Mouse (Mus musculus): ENCODE data around the gene Praf2. TPM values are rescaled to one million over a fixed set of nuclear protein-coding genes. Genes with fewer than 3 reads are reported as not detected.
"Not testable (repeated sequence)": the region's sequence is repeated elsewhere in the genome, so short reads cannot be mapped to it uniquely, and the experiment has no call there.

Gene Praf2
- 1 to 10 TPM; 6.5 to 6.9 TPM for total RNA-seq (2021)

DNA sequence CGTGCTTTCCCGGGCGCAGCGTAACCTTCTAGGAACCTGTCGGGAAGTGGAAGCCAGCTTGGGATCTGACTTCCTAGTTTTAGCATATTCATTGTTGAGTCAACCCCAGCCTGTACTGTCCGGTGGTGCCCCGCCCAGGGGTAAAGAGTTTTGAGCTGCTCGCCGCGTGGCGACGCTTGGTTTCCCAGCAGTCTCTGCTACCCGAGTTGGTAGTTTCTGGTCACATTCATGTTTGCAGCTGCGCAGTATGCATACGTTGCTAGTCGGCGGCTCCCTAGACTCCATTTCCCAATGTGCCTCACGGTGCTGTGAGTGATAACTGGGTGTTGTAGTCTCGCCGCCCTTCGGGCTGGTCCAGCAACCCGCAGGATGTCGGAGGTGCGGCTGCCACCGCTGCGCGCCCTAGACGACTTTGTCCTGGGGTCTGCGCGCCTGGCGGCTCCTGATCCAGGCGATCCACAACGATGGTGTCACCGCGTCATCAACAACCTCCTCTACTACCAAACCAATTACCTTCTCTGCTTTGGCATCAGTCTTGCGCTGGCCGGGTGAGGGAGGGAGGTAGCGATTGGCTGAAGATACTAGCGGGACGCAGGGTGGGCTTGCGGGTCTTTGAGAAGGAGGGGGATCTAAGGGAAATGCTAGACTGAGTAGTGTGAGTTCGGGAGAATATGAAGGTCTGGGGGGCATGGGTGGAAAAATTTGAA lies at the start of gene Praf2:
Praf2 (plus strand) TSS at position 225 of the 707 bp plus-strand sequence.
- DNase-seq (ENCODE audit: low spot score) = peak; percentile 62
- intact Hi-C loops (cut with DNase I) = no loop called here

- intact Hi-C loops (cut with DNase I) = no loop called here
- DNase-seq (ENCODE audit: low spot score) = no peak
Observed at GRCm38 (mm10) chrX:7678986-7679385, 49.3 kb upstream of the Praf2 start.

- intact Hi-C loops (cut with DNase I) = loop anchor here (5.0 kb wide), 1 partner anchor 32 kb away; no protein-coding TSS in a partner anchor
- peak; percentile 83 for DNase-seq (ENCODE audit: low spot score)
Observed at GRCm38 (mm10) chrX:7679405-7680056, 48.7 kb upstream of the Praf2 start.

DNA sequence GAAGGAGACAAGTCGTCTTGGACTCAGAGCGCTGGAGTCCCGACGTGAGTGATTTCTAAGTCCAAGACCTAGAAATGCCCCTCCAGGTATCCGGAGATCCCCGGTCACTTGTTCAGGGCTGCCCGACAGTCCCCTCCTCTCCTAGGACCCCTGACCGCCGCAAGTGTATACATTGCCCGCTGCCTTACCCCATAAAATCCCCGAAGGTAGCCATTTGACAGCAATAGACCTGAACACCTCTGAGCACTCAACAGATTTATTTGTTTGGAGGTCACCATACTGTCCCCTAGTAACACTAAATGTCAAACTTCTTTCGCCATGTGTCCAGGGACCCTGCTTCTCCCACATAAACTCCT lies 48.2 kb upstream of the Praf2 start:
- no peak for DNase-seq (ENCODE audit: low spot score)
- intact Hi-C loops (cut with DNase I) = loop anchor here (5.0 kb wide), 1 partner anchor 33 kb away; no protein-coding TSS in a partner anchor

DNA sequence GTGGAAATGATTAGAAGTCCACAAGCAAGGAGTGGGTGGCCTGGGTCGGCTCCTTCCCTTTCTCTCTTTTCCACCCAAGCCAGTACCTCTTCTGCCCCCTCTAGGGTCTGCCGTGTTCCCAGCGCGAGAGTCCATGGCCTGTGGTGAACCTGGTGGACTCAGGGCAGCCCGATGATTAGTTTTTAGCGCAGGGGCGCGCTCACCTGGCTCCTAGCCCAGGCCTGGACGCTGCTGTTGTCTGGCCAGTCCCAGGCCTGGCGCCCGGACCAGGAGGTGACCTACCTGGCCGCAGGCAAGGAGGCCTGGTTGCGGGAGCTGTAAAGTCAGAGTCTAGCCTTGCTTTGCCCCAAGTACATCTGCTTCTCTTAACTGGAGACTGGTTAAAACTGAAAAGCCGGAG lies 47.4 kb upstream of the Praf2 start, which contains the start of gene Magix:
Magix (minus strand) TSS at position 388 of the 400 bp plus-strand sequence.
- intact Hi-C loops (cut with DNase I) = loop anchor here (5.0 kb wide), 1 partner anchor 34 kb away; no protein-coding TSS in a partner anchor
- DNase-seq (ENCODE audit: low spot score) = no peak

- no peak for DNase-seq (ENCODE audit: low spot score)
- intact Hi-C loops (cut with DNase I) = no loop called here
Observed at GRCm38 (mm10) chrX:7688321-7688720, 39.9 kb upstream of the Praf2 start.

- intact Hi-C loops (cut with DNase I) = loop anchor here (2.0 kb wide), 1 partner anchor 218 kb away; no protein-coding TSS in a partner anchor
- DNase-seq (ENCODE audit: low spot score) = no peak
Observed at GRCm38 (mm10) chrX:7690486-7690885, 37.8 kb upstream of the Praf2 start.

DNA sequence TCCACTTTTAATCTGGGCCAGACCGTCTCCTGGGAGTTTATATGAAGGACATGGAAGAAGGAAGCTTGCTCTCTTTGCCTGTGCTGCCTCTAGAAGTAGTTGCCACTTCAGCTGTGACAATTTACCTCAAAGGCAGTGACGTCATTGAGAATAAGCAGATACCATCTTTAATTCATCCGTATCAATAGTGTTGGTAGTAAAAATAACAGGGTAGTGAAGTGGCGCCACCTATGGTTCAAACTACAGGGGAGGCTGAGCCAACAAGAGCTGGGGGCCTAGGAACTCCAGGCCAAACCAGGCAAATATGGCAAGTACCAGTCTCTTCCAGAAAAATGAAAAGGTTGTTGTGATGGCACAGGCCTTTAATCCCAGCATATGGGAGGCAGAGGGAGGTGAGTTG lies 35.4 kb upstream of the Praf2 start:
- intact Hi-C loops (cut with DNase I) = loop anchor here (1.0 kb wide), 1 partner anchor 45 kb away; no protein-coding TSS in a partner anchor
- DNase-seq (ENCODE audit: low spot score) = no peak

- no peak for DNase-seq (ENCODE audit: low spot score)
- intact Hi-C loops (cut with DNase I) = loop anchor here (5.0 kb wide), 2 partner anchors 94 to 274 kb away; no protein-coding TSS in a partner anchor
Observed at GRCm38 (mm10) chrX:7696520-7696919, 31.7 kb upstream of the Praf2 start.

DNA sequence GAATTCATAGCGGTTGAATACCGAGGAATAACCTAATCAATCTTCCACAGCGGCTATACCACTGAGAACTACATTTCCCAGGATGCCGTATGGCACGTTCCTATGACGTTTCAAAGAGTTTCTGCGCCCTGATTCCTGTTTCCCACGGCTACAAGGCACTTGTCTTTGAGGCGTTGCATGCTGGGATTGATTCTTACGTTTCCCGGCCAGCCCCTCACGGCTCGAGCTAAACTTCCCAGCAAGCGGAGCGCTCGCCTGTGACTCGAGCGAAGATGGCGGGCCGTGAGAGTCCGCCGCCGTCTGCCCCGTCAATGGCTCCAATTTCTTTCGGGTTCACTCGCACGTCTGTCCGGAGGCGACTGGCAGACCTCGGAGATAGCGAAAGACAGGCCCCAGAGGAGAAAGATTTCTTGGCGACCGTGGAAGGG lies 31.3 kb upstream of the Praf2 start, which contains the start of gene Gpkow:
Gpkow (plus strand) TSS at position 178 of the 428 bp plus-strand sequence.
- intact Hi-C loops (cut with DNase I) = loop anchor here (5.0 kb wide), 2 partner anchors 95 to 275 kb away; no protein-coding TSS in a partner anchor
- DNase-seq (ENCODE audit: low spot score) = peak; percentile 73

DNA sequence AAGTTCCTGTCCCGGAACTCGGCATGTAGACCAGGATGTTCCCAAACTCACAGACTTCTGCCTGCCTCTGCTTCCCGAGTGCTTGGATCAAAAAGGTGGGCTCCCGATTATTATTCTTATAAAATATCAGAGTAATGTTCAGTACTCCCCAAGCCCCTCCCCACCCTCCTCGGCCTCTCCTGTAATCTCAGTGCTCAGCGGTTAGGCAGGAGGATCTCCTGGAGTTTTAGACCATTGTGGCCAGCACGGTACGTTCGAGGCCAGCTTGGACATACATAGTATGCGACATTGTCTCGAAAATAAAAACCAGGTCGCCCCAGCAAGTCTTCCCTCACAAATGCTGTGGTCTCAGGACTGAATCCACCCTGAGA lies 14.5 kb upstream of the Praf2 start:
- intact Hi-C loops (cut with DNase I); DNase-seq (ENCODE audit: low spot score): not testable (repeated sequence)

- intact Hi-C loops (cut with DNase I) = not testable (repeated sequence)
- peak; percentile 89 for DNase-seq (ENCODE audit: low spot score)
Observed at GRCm38 (mm10) chrX:7714135-7714899, 13.9 kb upstream of the Praf2 start, which contains the start of gene Wdr45. TSS of gene Wdr45 (plus strand) at chrX:7714333.

GRCm38 (mm10) chrX:7716058-7716457 lies 12.2 kb upstream of the Praf2 start:
- intact Hi-C loops (cut with DNase I); DNase-seq (ENCODE audit: low spot score): not testable (repeated sequence)

DNA sequence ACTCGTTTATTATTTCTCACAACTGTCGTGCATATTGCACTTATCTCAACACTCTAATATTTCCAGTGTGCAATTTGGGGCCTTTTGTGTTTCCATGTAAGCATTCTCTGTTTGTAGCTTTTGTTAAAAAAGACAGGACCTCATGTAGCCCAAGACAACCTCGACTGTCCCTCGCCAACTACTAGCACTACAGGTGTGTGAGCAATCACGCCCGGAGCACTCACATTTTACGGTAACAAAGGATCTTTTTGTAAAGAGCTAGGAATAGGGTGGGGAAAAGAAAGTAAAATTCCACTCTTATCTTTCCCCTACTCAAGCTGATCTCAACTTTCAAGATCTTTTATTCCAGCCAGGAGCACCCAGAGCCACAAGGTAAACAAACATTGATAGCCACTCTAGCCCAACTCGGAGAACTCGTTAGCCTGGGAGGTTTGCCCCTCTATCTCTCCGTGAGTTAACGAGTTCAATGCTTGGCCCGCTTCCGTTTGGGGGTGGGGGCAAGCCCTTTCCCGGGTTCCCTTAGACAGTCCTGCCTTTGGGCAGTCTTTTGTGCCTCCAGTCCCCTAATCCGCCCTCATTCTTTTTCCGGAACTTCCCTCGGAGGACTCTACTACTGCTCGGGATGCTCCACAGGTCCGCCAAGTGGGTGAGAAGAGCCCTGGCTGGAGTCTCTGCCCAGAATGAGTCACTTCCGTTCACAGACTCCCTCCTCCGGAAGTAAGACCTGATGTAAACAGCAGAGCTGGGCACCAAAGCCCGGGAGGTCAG lies 6.5 kb upstream of the Praf2 start, which contains the start of gene Gm45208:
Gm45208 (plus strand) TSS at position 732 of the 768 bp plus-strand sequence.
- peak; percentile 57 for DNase-seq (ENCODE audit: low spot score)
- intact Hi-C loops (cut with DNase I) = no loop called here

DNA sequence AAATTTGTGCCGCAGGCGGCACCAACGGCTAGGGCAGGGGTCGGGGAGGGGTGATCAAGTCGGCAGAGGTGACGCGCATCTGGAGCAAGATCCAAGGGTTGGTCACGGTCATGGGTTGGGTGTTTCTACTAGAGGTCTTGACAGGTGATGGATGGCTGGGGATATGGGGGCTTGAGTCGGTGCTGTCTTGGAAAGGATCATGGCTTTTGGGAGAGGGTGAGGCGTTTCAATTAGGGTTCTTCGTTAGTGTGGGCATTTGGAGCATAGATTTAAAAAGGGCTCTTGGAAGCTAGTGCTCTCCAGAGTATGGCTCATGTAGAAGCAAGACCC lies 6.0 kb upstream of the Praf2 start:
- no peak for DNase-seq (ENCODE audit: low spot score)
- intact Hi-C loops (cut with DNase I) = no loop called here

DNA sequence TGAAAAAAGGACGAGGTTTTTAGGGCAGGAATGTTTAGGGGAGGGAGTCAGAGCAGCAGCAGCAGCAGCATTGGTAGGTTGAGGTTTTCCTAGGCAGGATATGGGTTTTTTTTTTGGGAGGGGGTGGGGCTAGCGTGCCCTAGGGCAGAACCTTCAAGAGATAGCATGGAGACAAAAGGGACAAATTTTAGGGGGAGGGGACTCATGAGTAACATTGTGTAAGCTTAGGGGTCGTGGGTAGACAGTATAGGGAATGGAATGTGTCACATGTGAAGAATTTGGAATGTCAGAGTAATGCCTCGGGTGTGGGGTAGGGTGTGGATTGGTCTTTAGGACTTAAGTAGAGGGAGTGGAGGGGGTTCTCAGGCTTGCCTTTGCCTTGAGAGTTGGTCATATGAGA lies 5.5 kb upstream of the Praf2 start:
- no peak for DNase-seq (ENCODE audit: low spot score)
- intact Hi-C loops (cut with DNase I) = no loop called here

- intact Hi-C loops (cut with DNase I) = no loop called here
- no peak for DNase-seq (ENCODE audit: low spot score)
Observed at GRCm38 (mm10) chrX:7724135-7724534, 4.1 kb upstream of the Praf2 start.

GRCm38 (mm10) chrX:7725841-7726240 lies 2.4 kb upstream of the Praf2 start:
- no peak for DNase-seq (ENCODE audit: low spot score)
- intact Hi-C loops (cut with DNase I) = no loop called here

- intact Hi-C loops (cut with DNase I) = no loop called here
- no peak for DNase-seq (ENCODE audit: low spot score)
Observed at GRCm38 (mm10) chrX:7727176-7727575, 1.1 kb upstream of the Praf2 start.

- intact Hi-C loops (cut with DNase I) = no loop called here
- no peak for DNase-seq (ENCODE audit: low spot score)
Observed at GRCm38 (mm10) chrX:7728922-7729265, 655 bp downstream of the Praf2 start.
